Mouse (Mus musculus) midbrain, embryonic 14.5 days (tissue): Measurements from ENCODE around the gene Cd63. TPM values are rescaled to one million over a fixed set of nuclear protein-coding genes. Genes with fewer than 3 reads are reported as not detected.

ENCODE experiments used
- ATAC-seq: fragments of 200-750 bp; cut with Nextera tagmentation; 2 replicates; pipeline ENCODE4 v1.8.0; 2017; ENCODE audit warnings: moderate number of reproducible peaks, moderate library complexity; ENCODE audit not compliant: low FRiP score, low TSS enrichment
- DNase-seq: peaks from one replicate; pipeline ENCODE4 v3.0.0-alpha.2; 2015
- H3K27ac ChIP-seq: fragments of 300-500 bp; sonication (generic); replicated peaks from 2 replicates; pipeline ENCODE4 v1.5.1; 2014; ENCODE audit warnings: mild to moderate bottlenecking, low read depth, low read length, moderate library complexity
- H3K27me3 ChIP-seq: fragments of 300-500 bp; sonication (generic); 2 replicates; pipeline ENCODE4 v1.6.1; 2014; ENCODE audit warnings: low read length, control low read depth, mixed read lengths; ENCODE audit not compliant: control insufficient read depth, insufficient read depth
- H3K36me3 ChIP-seq: fragments of 300-500 bp; sonication (generic); 2 replicates; pipeline ENCODE4 v1.6.1; 2014; ENCODE audit warnings: low read length, control low read depth; ENCODE audit not compliant: control insufficient read depth, insufficient read depth
- H3K4me1 ChIP-seq: fragments of 300-500 bp; sonication (generic); 2 replicates; pipeline ENCODE4 v1.6.1; 2014; ENCODE audit warnings: mild to moderate bottlenecking, antibody characterized with exemption, low read length, control low read depth; ENCODE audit not compliant: control insufficient read depth, insufficient read depth
- H3K4me2 ChIP-seq: fragments of 300-500 bp; sonication (generic); 2 replicates; pipeline ENCODE4 v1.6.1; 2014; ENCODE audit warnings: mild to moderate bottlenecking, low read length, moderate library complexity
- H3K4me3 ChIP-seq: fragments of 300-500 bp; sonication (generic); replicated peaks from 2 replicates; pipeline ENCODE4 v1.5.1; 2014; ENCODE audit warnings: low read depth, low read length
- H3K9ac ChIP-seq: fragments of 300-500 bp; sonication (generic); replicated peaks from 2 replicates; pipeline ENCODE4 v1.6.1; 2014; ENCODE audit warnings: mild to moderate bottlenecking, low read length, moderate library complexity
- H3K9me3 ChIP-seq: fragments of 300-500 bp; sonication (generic); 2 replicates; pipeline ENCODE4 v1.6.1; 2016; ENCODE audit warnings: low read length, control low read depth, mixed read lengths; ENCODE audit not compliant: control insufficient read depth
- WGBS: fragments of 180-500 bp; shearing (Covaris S2); extraction: QIAGEN DNeasy Blood & Tissue Kit; methylation state at CpG from one replicate; pipeline ENCODE4 v1.1.7; 2014; 5-methylcytosine and 5-hydroxymethylcytosine counted together
- polyA plus RNA-seq: library from polyadenylated mRNA; unstranded; fragments of >200 nt; fragmentation: Nextera tagmentation; extraction: Ambion mirVana; gene quantifications from 2 replicates; pipeline ENCODE4 v1.2.1, GENCODE M21; 2014

Gene Cd63
- polyA plus RNA-seq, 1 experiment from 2014 or later: 138 TPM

- ATAC-seq: no peak
- no peak overlapping the region for H3K4me2 ChIP-seq
- H3K27me3 ChIP-seq: peaks cover 19% of the 10 kb centered on the region
- H3K9ac ChIP-seq: no peak overlapping the region
- no peak for DNase-seq
- no peak overlapping the region for H3K27ac ChIP-seq
- no peak overlapping the region for H3K4me3 ChIP-seq
- H3K9me3 ChIP-seq: no peaks in the 10 kb centered on the region
- no peaks in the 10 kb centered on the region for H3K36me3 ChIP-seq
- no peaks in the 10 kb centered on the region for H3K4me1 ChIP-seq
- WGBS: 69% methylated on average over 5 of the region's 5 CpGs
These were observed 38.2 kb downstream of the Cd63 start for GRCm38 (mm10) chr10:128938974-128939373.

- H3K9ac ChIP-seq: no peak overlapping the region
- 82% methylated on average over 10 of the region's 10 CpGs for WGBS
- H3K36me3 ChIP-seq: no peaks in the 10 kb centered on the region
- H3K4me1 ChIP-seq: no peaks in the 10 kb centered on the region
- DNase-seq (no peak), ATAC-seq (no peak)
- no peak overlapping the region for H3K4me2 ChIP-seq
- H3K27ac ChIP-seq: no peak overlapping the region
- no peaks in the 10 kb centered on the region for H3K9me3 ChIP-seq
- H3K4me3 ChIP-seq: no peak overlapping the region
- H3K27me3 ChIP-seq: 0 out of 2 replicates have a peak, but pooled peaks cover 4% of the 10 kb centered on the region
These were observed 39.8 kb downstream of the Cd63 start for GRCm38 (mm10) chr10:128940475-128941061.

DNA sequence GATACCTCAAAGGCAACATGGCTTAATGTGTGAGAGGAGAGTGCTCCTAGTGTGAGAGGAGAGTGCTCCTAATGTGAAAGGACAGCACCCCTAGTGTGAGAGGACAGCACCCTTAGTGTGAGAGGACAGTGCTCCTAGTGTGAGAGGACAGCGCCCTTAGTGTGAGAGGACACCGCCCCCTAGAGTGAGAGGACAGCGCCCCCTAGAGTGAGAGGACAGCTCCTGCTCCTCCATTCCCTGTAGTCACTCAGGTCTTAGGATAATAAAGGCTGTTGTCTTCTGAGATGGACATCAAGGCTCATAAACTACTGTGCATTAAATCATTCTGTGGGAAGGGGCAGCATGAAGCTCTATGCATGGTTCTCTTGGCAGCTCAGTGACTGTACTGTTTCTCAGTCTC, 44.9 kb downstream of the Cd63 start:
- H3K4me1 ChIP-seq: no peaks in the 10 kb centered on the region
- no peaks in the 10 kb centered on the region for H3K27me3 ChIP-seq
- DNase-seq (peak; percentile 15), ATAC-seq (no peak)
- no peak overlapping the region for H3K4me3 ChIP-seq
- no peak overlapping the region for H3K9ac ChIP-seq
- no peaks in the 10 kb centered on the region for H3K36me3 ChIP-seq
- H3K27ac ChIP-seq: no peak overlapping the region
- WGBS: 22% methylated on average over 3 of the region's 3 CpGs
- no peaks in the 10 kb centered on the region for H3K9me3 ChIP-seq
- H3K4me2 ChIP-seq: no peak overlapping the region

DNA sequence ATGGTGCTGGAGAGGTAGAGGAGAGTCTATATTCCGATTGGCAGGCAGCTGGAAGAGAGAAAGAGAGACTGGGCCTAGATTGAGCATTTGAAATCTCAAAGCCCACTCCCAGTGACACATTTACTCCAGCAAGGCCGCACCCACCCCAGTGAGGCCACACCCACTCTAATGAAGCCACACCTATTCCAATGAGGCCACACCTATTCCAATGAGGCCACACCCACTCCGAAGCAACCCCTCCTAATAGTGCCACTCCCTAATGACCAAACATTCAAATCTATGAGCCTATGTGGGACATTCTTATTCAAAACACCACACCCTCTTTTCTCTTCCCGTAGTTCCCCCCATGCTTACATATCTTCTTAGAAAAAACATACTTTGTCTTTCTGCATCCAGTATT, 46.7 kb downstream of the Cd63 start:
- DNase-seq (no peak), ATAC-seq (no peak)
- Histone ChIP-seq H3K9me3 (no peaks in the 10 kb centered on the region), H3K27ac (no peak overlapping the region), H3K4me2 (no peak overlapping the region), H3K4me3 (no peak overlapping the region), H3K9ac (no peak overlapping the region), H3K4me1 (no peaks in the 10 kb centered on the region), H3K27me3 (no peaks in the 10 kb centered on the region), H3K36me3 (no peaks in the 10 kb centered on the region)
- 84% methylated on average over 4 of the region's 4 CpGs for WGBS

GRCm38 (mm10) chr10:128950208-128950887, 49.6 kb downstream of the Cd63 start:
- Histone ChIP-seq H3K27ac (no peak overlapping the region), H3K9me3 (no peaks in the 10 kb centered on the region), H3K27me3 (no peaks in the 10 kb centered on the region), H3K4me2 (no peak overlapping the region), H3K4me1 (no peaks in the 10 kb centered on the region), H3K4me3 (no peak overlapping the region), H3K9ac (no peak overlapping the region), H3K36me3 (no peaks in the 10 kb centered on the region)
- DNase-seq (no peak), ATAC-seq (no peak)
- 74% methylated on average over 16 of the region's 16 CpGs for WGBS

- WGBS: 78% methylated on average over 10 of the region's 10 CpGs
- no peak overlapping the region for H3K4me2 ChIP-seq
- no peak overlapping the region for H3K27ac ChIP-seq
- DNase-seq: no peak
- H3K27me3 ChIP-seq: no peaks in the 10 kb centered on the region
- no peaks in the 10 kb centered on the region for H3K4me1 ChIP-seq
- no peaks in the 10 kb centered on the region for H3K36me3 ChIP-seq
- no peak for ATAC-seq
- H3K9me3 ChIP-seq: no peaks in the 10 kb centered on the region
- H3K4me3 ChIP-seq: no peak overlapping the region
- H3K9ac ChIP-seq: no peak overlapping the region
These were observed 57.6 kb downstream of the Cd63 start for GRCm38 (mm10) chr10:128958340-128958739.

DNA sequence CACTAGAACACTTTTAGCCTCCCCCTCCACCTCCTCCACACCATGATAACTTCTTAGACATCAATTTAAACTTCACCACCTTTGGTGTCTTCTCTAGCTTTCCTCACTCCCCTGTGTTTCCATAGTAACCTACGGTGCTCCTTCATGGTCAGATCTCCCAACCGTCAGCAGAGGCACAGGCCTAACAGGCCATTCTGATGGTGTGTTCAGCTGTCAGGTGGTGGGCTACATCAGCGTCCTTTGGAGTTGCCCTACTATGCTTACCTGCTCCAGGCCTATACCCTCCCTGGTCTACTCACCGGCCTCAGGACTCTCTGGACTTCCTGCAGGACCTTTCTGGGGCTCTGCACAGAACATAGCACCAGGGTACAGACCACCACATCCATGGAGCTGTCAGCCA, 59.4 kb downstream of the Cd63 start:
- 67% methylated on average over 4 of the region's 4 CpGs for WGBS
- DNase-seq: no peak

DNA sequence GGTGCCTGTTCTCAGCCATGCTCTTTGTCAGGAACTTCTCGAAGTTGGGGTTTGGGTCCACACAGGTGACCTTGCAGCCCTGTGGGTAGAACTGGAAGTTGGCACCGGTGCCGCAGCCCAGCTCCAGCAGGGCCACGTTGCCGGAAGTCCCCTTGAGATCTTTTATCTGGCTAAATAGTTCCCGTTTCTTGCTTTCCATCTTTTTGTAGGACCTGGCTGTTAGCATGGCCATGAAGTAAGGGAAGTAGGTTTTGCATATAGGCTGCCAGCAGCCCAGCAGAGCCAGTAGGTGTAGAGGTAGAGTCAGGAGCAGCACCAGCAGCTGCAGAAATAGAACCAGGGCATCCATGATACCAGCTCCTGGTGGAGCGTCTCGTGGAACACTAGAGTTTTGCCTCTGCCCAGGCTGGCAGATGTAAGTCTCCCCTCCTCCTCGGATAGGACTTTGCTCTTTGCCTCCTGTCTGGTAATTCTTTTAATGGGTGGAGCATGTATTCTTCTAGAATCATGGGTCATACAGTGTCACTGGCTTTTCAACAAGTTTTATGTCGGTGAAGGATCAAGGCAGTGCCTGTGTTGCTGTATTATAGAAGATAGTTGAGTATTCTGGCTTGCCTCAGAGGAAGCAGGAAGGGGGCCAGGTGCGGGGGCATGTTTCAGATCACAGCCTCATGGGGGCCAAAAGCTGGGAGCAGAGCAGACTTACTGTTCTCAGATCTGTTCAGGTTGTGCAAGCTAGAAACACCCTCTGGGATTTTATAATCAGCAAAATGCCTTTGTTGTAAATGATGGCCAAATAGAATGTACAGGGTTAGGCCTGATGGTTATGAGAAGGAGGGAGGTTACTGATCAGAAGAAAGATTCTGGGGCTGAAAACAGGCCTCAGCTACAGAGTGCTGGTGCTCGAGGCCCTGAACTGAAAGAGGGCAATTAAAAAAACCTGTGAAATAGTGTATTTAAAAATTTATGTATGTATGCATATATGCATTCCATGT, 60.1 kb downstream of the Cd63 start, which contains the start of gene Mettl7b:
TSS of gene Mettl7b (minus strand) at position 399 of the 995 bp plus-strand sequence.
- H3K27ac ChIP-seq: no peak within 1 kb of the TSS
- H3K4me3 ChIP-seq: no peak within 1 kb of the TSS
- WGBS: 88% methylated on average over 12 of the region's 12 CpGs

More for the DNA sequence above, 59.4 kb downstream of the Cd63 start:
- Histone ChIP-seq H3K27ac (no peak overlapping the region), H3K36me3 (no peaks in the 10 kb centered on the region), H3K4me1 (no peaks in the 10 kb centered on the region), H3K9me3 (no peaks in the 10 kb centered on the region), H3K9ac (no peak overlapping the region), H3K4me3 (no peak overlapping the region), H3K4me2 (no peak overlapping the region), H3K27me3 (no peaks in the 10 kb centered on the region)
- ATAC-seq: no peak

More for the DNA sequence above, 60.1 kb downstream of the Cd63 start, which contains the start of gene Mettl7b:
- DNase-seq: no peak
- H3K4me1 ChIP-seq: no peaks in the 10 kb centered on the region
- H3K9ac ChIP-seq: no peak within 1 kb of the TSS
- H3K9me3 ChIP-seq: no peaks in the 10 kb centered on the region
- no peak for ATAC-seq
- H3K27me3 ChIP-seq: no peaks in the 10 kb centered on the region
- no peak within 1 kb of the TSS for H3K4me2 ChIP-seq
- no peaks in the 10 kb centered on the region for H3K36me3 ChIP-seq
